Mouse (Mus musculus): ENCODE data around the gene Fbxo34.
"Not testable (repeated sequence)": the region's sequence is repeated elsewhere in the genome, so short reads cannot be mapped to it uniquely, and the experiment has no call there.

Gene Fbxo34

GRCm38 (mm10) chr14:47520751-47521449, 70.7 kb downstream of the Fbxo34 start:
- no peak for DNase-seq

- DNase-seq, result no peak
Measured at GRCm38 (mm10) chr14:47521609-47522008, 71.4 kb downstream of the Fbxo34 start.

GRCm38 (mm10) chr14:47522301-47522700, 72.1 kb downstream of the Fbxo34 start:
- no peak for DNase-seq

- no peak for DNase-seq
Measured at GRCm38 (mm10) chr14:47525374-47525773, 75.2 kb downstream of the Fbxo34 start.

GRCm38 (mm10) chr14:47525861-47526260, 75.6 kb downstream of the Fbxo34 start:
- DNase-seq, result no peak

- no peak for DNase-seq
Measured at GRCm38 (mm10) chr14:47527833-47528232, 77.6 kb downstream of the Fbxo34 start.

- no peak for DNase-seq
Measured at GRCm38 (mm10) chr14:47528293-47528692, 78.1 kb downstream of the Fbxo34 start.

GRCm38 (mm10) chr14:47529019-47529418, 78.8 kb downstream of the Fbxo34 start:
- DNase-seq, result peak; percentile 44 to 64

- DNase-seq, result not testable (repeated sequence)
Measured at GRCm38 (mm10) chr14:47529592-47529991, 79.4 kb downstream of the Fbxo34 start.

- no peak for DNase-seq
Measured at GRCm38 (mm10) chr14:47532496-47532895, 82.3 kb downstream of the Fbxo34 start.

GRCm38 (mm10) chr14:47533365-47534175, 83.3 kb downstream of the Fbxo34 start:
- peak; percentile 38 to 43 for DNase-seq

GRCm38 (mm10) chr14:47534176-47534525, 83.9 kb downstream of the Fbxo34 start:
- DNase-seq, result no peak

- DNase-seq, result no peak
Measured at GRCm38 (mm10) chr14:47535096-47535495, 84.9 kb downstream of the Fbxo34 start.

GRCm38 (mm10) chr14:47541325-47541948, 91.2 kb downstream of the Fbxo34 start:
- no peak for DNase-seq

- no peak for DNase-seq
Measured at GRCm38 (mm10) chr14:47542283-47542682, 92.1 kb downstream of the Fbxo34 start.

- no peak for DNase-seq
Measured at GRCm38 (mm10) chr14:47544286-47544685, 94.1 kb downstream of the Fbxo34 start.

GRCm38 (mm10) chr14:47544877-47545276, 94.7 kb downstream of the Fbxo34 start:
- no peak for DNase-seq

GRCm38 (mm10) chr14:47551668-47552067, 101.4 kb downstream of the Fbxo34 start:
- DNase-seq, result no peak

- no peak for DNase-seq
Measured at GRCm38 (mm10) chr14:47553380-47553779, 103.2 kb downstream of the Fbxo34 start.

GRCm38 (mm10) chr14:47554236-47554635, 104.0 kb downstream of the Fbxo34 start:
- no peak for DNase-seq

- DNase-seq, result no peak
Measured at GRCm38 (mm10) chr14:47555225-47555624, 105.0 kb downstream of the Fbxo34 start.

GRCm38 (mm10) chr14:47560714-47561113, 110.5 kb downstream of the Fbxo34 start:
- DNase-seq, result no peak

GRCm38 (mm10) chr14:47562530-47562929, 112.3 kb downstream of the Fbxo34 start:
- no peak for DNase-seq

- DNase-seq, result no peak
Measured at GRCm38 (mm10) chr14:47563106-47563505, 112.9 kb downstream of the Fbxo34 start.
